Mouse (Mus musculus): Measurements from ENCODE around the gene Mus81.
A peak's percentile ranks its signal among the peaks of the same experiment; 100 is the strongest.

The Mus81 gene

GRCm38 (mm10) chr19:5487768-5488550 lies at the start of gene Mus81:
Mus81 (minus strand) TSS chr19:5488402.
- peak; percentile 98 to 99 for DNase-seq

DNA sequence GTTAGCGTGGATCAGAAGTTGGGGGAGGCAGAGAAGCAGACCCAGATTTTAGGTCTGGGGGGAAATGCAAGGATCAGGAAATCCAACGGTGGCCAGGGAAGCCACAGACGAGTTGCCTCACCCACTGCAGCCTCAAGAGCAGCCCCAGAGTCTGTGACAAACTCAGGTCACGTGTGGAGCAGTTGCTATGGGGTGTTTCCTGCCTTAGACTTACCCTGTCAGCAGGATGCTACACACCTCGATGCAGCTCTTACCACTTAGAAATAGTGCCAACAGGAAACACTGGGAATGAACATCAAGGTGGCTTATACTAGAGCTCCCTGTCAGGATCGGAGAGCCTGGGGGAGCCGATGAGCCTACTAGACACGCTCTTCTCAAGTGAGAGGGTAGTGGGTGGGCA lies 44.3 kb upstream of the Mus81 start:
- no peak for DNase-seq

- DNase-seq: peak in 1 of 2 experiments; percentile 12
Observed at GRCm38 (mm10) chr19:5530138-5530524, 41.9 kb upstream of the Mus81 start.

DNA sequence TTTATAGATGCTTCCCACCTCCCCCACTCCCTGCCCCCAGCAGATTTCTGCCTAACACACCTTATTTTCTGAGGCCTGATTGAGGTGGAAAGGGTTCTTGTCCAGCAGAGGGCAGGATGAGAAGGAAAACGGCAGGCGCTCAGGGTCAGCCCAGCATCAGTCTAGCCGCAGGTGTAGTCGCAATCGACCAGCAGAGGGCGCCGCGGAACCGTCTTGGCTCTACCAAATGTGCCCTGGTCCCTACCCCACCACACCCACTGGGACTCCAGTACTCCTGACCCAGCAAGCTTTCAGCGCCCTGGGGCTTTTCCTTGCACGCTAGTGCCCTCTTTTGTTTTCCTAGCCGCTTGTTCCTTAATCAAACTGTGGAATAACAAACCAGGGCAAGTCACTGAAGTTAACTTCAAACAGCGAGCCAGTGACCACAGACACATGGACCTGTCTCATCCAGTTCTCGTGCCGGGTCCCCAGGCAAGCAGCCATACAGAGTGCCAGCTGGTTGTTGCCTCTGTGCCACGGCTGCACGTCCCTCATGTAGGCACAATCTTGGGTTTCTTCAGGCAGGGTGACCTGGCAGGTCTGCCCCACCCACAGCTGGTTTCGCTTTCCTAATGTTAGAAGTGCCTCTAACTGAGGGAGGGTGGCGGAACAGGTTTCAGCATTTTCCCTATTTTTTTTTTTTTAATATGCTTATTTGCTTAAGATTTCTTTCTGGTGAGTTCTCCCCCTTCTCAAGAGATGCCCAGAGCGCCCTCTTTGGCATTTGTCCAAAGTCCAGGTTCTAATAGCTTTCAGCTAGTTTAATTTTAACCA lies 41.3 kb upstream of the Mus81 start:
- DNase-seq: peak; percentile 98 to 99

DNA sequence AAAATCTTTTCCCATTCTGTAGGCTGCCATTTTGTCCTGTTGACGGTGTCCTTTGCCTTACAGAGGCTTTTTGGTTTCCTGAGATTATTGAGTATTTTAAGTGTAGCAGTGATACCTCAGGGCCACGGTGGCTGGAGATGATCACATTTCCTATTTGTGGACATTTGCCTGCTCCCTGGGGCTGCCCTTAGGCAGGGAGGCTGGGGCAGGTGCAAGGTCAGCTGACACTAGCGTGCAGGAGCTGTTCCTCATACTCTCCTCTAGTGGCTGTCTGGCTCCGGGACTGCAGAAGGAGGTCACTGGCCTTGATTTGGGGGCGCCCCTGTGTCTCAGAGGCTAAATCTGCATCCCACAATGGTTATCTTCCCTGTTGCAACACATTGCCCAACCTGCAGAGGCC lies 37.0 kb upstream of the Mus81 start:
- DNase-seq: no peak

DNA sequence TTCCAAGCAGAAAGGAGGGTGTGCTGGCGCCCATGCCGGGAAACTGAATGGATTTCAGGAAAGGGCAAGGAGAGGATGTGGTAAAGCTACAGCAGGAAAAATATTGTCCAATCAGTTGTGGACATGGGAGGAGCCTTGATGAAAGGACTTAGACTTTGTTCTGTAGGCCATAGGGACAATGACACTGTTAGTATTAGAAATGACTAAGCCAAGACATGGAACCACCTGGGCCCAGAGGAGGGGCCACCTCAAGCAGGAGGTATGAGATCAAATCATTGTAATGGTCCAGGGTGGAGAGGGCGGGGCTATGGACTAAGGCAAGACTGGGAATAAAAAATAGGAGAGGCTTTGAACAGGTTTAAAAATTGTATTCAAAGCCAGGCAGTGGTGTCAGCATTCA lies 30.5 kb upstream of the Mus81 start:
- DNase-seq: peak; percentile 11 to 35

DNA sequence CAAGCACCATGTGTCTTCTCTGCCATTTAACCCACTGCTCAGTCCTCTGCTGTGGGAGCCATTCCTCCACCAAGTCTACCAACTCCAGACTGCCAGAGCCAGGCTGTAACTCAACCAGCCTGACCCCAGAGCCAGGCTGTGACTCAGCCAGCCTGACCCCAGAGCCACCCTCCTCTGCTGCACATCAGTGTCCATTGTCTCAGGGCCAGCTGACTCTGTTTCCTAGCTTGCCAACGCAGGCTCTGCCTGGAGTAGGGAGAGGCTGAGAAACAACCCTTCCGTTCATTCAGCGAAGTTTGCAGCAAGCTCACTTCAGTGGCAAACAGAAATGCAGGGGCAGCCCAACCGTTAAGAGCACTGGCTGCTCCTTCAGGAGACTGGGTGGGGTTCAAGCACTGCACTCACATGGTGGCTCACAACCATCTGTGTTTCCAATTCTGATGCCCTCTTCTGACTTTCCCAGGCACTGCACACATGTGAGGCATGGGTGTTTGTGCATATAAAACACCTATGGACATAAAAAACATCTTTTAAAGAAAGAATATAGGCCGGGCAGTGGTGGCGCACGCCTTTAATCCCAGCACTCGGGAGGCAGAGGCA lies 28.8 kb upstream of the Mus81 start:
- DNase-seq: no peak

DNA sequence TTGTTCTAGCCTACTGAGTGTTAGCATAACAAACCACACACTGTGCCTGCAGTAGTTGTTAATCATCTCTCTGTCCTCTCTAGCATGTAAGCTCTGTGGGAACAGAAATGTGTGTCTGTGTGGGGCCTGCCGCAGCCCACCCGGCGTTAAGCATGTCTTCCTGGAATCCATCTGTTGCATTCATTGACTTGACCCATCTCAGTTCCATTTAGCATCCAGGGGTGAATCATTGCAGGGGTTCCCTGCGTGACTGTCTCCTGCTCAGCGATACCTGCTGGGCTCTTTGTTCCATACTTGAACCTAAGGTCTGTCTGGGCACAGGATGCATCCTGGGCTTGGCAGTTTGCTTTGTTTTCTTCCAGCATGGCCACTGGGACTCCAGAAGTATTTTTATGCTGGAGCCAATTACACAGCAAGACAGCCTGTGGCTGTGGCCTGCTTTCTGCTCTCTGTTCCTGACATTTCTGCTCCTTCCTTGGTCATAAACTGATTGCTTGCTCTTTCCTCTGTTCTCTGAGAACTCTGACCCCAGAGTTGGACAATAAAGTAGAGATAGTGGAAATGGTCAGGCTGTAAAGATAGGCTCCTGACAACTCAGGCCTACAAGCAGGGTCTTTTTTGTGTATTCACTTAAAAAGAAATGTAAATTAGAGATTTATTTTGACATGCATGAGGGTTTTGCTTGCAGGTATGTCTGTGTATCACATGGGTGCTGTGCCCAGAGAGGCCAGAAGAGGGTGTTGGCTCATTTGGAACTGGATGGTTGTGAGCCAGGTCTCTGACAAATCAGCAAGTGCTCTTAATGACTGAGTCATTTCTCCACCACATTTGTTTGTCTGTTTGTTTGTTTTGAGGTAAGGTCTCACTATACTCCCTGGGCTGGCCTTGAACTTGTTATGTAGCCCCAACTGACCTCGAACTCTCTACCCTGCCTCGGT lies 27.9 kb upstream of the Mus81 start:
- DNase-seq: peak in 1 of 2 experiments; percentile 42

DNA sequence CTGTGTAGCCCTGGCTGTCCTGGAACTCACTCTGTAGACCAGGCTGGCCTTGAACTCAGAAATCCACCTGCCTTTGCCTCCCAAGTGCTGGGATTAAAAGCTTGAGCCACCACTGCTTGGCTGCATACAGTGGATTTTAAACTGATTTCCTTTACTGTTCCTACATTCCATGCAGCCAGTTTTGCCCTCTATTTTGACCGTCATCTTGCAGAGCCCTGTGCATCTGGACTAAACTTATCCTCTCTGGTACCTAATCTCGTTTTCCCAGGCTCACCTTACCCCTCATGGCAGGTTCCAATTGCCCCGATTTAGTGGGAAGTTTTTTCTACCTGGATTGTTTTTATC lies 24.8 kb upstream of the Mus81 start:
- no peak for DNase-seq

DNA sequence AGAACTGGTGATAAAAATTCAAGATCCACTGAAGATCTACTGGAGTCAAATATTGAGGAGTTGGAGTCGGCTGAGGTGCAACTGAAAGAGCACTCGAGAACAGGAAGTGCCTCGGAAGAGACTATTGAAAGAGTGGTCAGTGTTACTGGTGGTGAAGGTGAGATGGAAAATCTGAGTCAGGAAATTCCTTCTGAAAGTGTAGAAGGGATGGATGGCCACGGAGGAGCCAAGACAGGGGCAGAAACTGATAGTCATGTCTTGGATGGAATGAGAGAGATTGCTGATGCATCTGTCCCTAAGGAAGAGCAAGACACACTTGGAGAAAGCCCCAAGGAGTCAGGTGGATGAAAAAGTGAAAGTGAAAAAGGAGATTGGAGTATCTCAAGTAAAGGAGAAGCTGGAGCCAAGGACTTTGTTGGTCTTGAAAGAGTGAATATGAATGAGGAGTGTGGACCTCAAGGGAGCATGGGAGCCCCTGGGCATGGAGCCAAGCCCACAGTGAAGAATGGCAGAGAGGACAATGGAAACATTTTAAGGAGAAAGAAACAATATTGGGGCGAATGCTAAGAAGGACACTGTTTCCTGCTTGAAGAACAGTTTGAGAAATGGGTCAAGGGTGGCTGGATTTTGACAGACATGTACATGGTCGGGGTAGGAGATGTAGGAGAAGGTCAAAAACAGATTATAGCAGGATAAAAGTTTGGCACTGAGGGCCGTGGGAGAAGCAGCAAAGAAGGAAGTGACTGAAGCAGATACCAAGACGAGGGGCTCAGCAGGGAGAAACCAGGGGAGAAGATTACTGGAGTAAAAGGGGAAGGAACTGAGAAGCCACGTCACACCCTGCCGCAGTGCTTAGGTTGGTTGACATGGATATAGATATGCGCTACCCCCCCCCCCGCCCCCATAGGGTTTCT lies 24.1 kb upstream of the Mus81 start:
- DNase-seq: no peak

DNA sequence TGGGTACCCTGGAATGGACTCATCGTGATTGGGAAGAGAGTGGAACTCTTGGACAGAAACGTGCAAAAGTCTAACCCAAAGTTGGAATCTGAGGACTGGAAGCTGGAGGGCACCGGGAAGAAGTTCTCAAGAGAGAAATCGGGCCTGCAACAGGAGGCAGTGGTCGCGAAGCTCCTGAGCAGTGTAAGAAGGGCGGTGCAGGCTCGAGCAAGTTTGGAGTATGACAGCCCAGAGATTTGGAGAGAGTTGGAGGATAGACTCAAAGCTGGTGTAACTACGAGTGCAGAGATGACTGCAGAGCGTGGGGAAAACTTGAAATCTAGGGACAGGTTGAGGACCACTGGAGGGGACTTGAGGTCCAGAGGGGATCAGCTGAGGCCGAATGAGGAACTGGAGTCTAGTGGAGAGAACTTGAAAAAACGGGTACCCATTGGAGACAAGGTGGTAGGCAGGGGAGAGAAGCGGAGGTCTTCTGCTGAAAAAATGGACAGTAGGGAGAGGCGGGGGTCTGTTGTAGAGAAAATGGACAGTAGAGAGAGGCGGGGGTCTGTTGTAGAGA lies 23.0 kb upstream of the Mus81 start:
- no peak for DNase-seq

DNA sequence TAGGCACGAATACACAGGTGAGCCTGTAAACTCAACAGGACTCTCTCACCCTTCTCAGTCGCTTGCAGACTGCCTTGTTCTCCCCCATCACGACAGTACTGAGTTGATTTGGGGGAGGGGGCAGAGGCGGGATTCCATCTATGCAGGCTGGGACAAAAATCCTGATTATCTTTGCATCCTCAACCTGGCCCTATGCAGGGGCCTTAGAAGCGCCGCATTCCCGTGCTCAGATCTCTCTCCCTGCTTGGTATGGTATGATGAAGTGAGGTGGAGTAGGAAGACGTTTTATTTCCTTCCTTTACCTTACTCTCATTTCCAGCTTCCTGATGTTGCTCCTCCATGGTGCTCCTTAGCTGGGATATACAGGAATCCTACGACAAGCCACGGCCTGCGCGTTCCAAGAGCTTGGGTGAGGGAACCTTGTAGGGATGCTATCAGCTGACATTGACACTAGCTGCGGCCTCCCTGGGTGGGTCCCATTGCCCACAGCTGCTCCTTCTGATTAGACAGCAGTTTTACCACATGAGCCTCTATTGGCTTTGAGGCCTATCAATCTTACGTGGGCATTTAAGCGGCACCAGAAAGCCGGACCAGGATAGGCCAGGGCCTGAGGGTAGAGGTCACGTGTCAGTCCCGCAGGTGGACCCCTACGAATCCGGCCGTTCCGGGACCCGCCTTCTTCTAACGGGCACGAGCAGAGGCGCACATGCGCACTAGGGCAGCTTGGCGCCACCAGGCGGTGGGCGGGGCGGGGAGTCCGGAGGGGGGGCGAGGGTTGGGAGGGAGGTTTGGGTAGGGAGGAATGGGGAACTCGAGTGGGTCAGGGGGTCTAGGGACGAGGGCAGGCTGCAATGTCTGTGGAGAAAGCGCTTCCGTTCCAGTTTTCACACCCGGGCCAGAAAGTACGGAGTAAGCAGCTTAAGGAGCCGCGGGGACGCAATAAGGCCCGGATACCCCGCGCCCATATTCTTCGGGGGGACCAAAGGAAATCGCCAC lies 22.1 kb upstream of the Mus81 start, which contains the start of gene Snx32:
Snx32 (minus strand) TSS at position 508 of the 996 bp plus-strand sequence.
- peak; percentile 98 to 100 for DNase-seq

GRCm38 (mm10) chr19:5503687-5504086 lies 15.5 kb upstream of the Mus81 start, which contains the start of gene 1700020D05Rik:
1700020D05Rik (minus strand) TSS chr19:5503787.
- DNase-seq: no peak

GRCm38 (mm10) chr19:5500330-5500875 lies 12.2 kb upstream of the Mus81 start:
- DNase-seq: no peak

GRCm38 (mm10) chr19:5496052-5496370 lies 7.8 kb upstream of the Mus81 start:
- DNase-seq: no peak

DNA sequence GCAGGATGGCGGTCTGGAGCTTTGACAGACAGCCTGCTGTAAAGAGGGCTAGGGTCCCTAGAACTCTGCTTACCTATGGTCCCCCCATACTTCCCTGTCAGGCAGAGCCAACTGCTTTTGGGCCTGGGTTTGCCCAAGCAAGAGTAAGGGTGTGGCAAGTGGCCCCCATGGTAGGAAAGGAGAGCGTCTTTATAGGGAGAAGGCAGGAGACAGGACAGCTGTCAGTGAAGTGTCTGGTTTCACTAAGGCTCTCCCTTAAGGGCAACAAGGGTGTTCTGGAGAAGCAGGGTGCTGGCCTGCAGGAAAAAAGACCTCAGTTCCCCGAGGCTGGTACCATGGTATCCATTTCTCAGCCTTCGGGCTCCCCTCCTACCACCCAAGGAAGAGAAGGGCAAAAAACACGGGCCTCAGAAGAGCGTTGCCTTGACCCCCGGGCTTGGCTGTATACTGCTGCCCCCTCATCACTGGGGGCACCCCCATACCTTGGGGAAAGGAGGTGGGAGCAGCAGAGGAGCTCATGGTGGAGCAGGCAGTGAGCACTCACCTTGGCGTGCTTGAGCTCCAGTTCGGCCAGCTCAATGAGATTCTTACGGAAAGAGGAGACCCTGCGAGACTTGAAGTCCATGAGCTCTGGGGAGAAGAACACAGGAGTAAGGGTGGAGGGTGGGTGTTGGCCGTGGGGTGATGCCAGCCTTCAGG lies 7.3 kb upstream of the Mus81 start:
- no peak for DNase-seq

DNA sequence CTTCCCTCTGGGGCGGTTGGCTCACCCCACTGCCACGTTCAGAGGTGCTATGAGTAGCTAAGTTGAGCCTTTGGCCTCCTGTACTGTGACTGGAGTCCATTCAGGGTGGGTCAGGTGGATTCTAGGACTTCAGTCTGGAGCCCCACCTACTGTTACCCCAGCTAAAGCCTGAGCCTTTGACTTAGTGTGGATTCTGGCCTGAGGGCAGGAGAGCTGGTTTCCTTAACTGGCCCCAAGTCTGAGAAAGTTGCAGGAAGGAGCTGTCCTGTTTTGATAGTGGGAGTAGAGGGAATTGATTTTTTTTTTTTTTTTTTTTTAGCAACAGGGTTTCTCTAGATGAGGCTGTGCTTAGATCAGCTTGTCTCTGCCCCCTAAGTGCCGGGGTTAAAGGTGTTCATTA lies 6.1 kb upstream of the Mus81 start:
- peak; percentile 66 to 68 for DNase-seq

GRCm38 (mm10) chr19:5493301-5493721 lies 5.1 kb upstream of the Mus81 start:
- peak; percentile 29 to 60 for DNase-seq

DNA sequence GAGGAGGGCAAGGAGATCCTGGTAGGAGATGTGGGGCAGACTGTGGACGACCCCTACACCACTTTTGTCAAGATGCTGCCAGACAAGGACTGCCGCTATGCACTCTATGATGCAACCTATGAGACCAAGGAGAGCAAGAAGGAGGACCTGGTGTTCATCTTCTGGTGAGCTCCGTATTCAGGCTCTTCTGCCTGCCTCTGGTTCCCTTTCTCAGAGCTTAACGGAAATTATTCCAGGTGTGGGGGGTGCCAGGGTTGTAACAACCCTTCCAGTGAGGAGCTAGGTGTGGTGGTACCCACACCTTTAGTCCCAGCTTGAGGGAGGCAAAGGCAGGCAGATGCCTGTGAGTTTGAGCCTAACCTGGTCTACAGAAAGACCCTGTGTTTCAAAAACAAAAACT lies 4.4 kb upstream of the Mus81 start:
- no peak for DNase-seq

Measured in kidney, postnatal 36 days (tissue).